Comparison of ENCODE assay signal across 23 mouse cellular contexts in the genomic region with DNA sequence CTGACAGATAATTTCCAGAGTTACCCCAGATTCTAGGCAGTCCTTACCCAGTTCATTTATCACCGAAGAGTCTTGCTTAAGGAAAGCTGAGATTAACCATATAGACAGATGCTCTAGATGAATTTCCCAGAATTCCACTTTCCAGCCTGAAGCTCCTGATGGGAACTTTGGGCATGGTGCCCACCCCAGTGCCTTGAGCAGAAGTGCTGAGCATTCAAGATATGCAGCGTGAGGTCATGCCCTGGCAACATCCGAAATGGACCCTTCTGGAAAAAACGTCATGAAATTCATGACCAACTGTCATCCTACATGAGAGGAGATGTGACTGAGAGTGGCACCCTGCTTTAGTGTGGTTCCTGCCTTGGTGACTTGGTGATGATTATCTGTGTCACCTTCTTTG.
A peak's percentile ranks its signal among the peaks of the same experiment; 100 is the strongest.
DNase-seq lines count a peak whose midpoint lies in the region; ATAC-seq and TF ChIP-seq lines count a peak whose summit lies in the region.
"Had no signal": no experiment of that assay in that cellular context is flagged by ENCODE, and none has a peak within 500 bp of the region (broad histone marks: within the 10 kb centered on the region; RNA-seq: fewer than 3 reads in every experiment).

No protein-coding gene starts in this region.

- H3K27me3 ChIP-seq in forebrain, embryonic 15.5 days = no peaks in the 10 kb centered on the region
- H3K27me3 ChIP-seq in forebrain, embryonic 12.5 days = peaks cover 5% of the 10 kb centered on the region; the same call in 1 of the 2 replicates
- no peaks in the 10 kb centered on the region for H3K27me3 ChIP-seq in intestine, embryonic 14.5 days (replicated peaks; ENCODE audit: control insufficient read depth, insufficient read depth, low read length)
- no peaks in the 10 kb centered on the region for H3K27me3 ChIP-seq in intestine, postnatal 0 days (replicated peaks; ENCODE audit: control insufficient read depth, insufficient read depth, low read length)
- H3K27me3 ChIP-seq: embryonic facial prominence, embryonic 12.5 days; heart, embryonic 15.5 days had no signal

- ATAC-seq in forebrain, embryonic 15.5 days (replicated peaks) = 0 out of 2 replicates have a peak, but pooled peaks have one; percentile 13
- no peak for ATAC-seq in forebrain, embryonic 12.5 days (ENCODE audit: low FRiP score)
- no peak for ATAC-seq in intestine, embryonic 14.5 days (replicated peaks; ENCODE audit: low FRiP score, low TSS enrichment, low read depth)
- ATAC-seq in intestine, postnatal 0 days = no peak
- ATAC-seq: CD4-positive, CD25-positive, alpha-beta regulatory T cell, adult 4 months had no signal

- H3K36me3 ChIP-seq in forebrain, embryonic 15.5 days = no peaks in the 10 kb centered on the region
- H3K36me3 ChIP-seq in forebrain, embryonic 12.5 days (replicated peaks) = no peaks in the 10 kb centered on the region
- H3K36me3 ChIP-seq in intestine, embryonic 14.5 days (ENCODE audit: control insufficient read depth, insufficient read depth, low read length) = no peaks in the 10 kb centered on the region
- H3K36me3 ChIP-seq in intestine, postnatal 0 days (ENCODE audit: control insufficient read depth, insufficient read depth) = no peaks in the 10 kb centered on the region
- H3K36me3 ChIP-seq: embryonic facial prominence, embryonic 12.5 days; G1E; heart, embryonic 15.5 days had no signal

- H3K4me3 ChIP-seq in forebrain, embryonic 15.5 days = no peak overlapping the region
- H3K4me3 ChIP-seq in forebrain, embryonic 12.5 days (replicated peaks) = no peak overlapping the region
- H3K4me3 ChIP-seq in intestine, embryonic 14.5 days (ENCODE audit: low read depth, low read length) = no peak overlapping the region
- no peak overlapping the region for H3K4me3 ChIP-seq in intestine, postnatal 0 days (ENCODE audit: low read depth, low read length)
- H3K4me3 ChIP-seq: embryonic facial prominence, embryonic 12.5 days; heart, embryonic 15.5 days had no signal

- WGBS in forebrain, embryonic 15.5 days = 73% methylated on average over 4 of the region's 4 CpGs
- WGBS in forebrain, embryonic 12.5 days = 81% methylated on average over 4 of the region's 4 CpGs
- WGBS in intestine, embryonic 14.5 days = 88% methylated on average over 4 of the region's 4 CpGs
- 83% methylated on average over 4 of the region's 4 CpGs for WGBS in intestine, postnatal 0 days

- H3K9me3 ChIP-seq in forebrain, embryonic 15.5 days = no peaks in the 10 kb centered on the region
- no peaks in the 10 kb centered on the region for H3K9me3 ChIP-seq in forebrain, embryonic 12.5 days
- H3K9me3 ChIP-seq in intestine, embryonic 14.5 days (ENCODE audit: control insufficient read depth, low read length) = no peaks in the 10 kb centered on the region
- no peaks in the 10 kb centered on the region for H3K9me3 ChIP-seq in intestine, postnatal 0 days (ENCODE audit: control insufficient read depth)
- H3K9me3 ChIP-seq: embryonic facial prominence, embryonic 12.5 days; heart, embryonic 15.5 days had no signal

- no peak overlapping the region for H3K27ac ChIP-seq in forebrain, embryonic 15.5 days (replicated peaks)
- H3K27ac ChIP-seq in forebrain, embryonic 12.5 days = no peak overlapping the region
- H3K27ac ChIP-seq in intestine, embryonic 14.5 days (ENCODE audit: low read depth) = no peak overlapping the region
- no peak overlapping the region for H3K27ac ChIP-seq in intestine, postnatal 0 days (ENCODE audit: low read depth, low read length)
- H3K27ac ChIP-seq: embryonic facial prominence, embryonic 12.5 days; heart, embryonic 15.5 days; hindbrain, embryonic 14.5 days had no signal

- TF ChIP-seq CTCF in intestine, postnatal 0 days (IDR thresholded peaks at IDR 0.05; ENCODE audit: low read depth) = no peak

- H3K9ac ChIP-seq in forebrain, embryonic 15.5 days (replicated peaks) = no peak overlapping the region
- H3K9ac ChIP-seq in forebrain, embryonic 12.5 days = no peak overlapping the region
- H3K9ac ChIP-seq in intestine, embryonic 14.5 days (ENCODE audit: low read length) = no peak overlapping the region
- no peak overlapping the region for H3K9ac ChIP-seq in intestine, postnatal 0 days (ENCODE audit: low read depth, low read length)
- H3K9ac ChIP-seq: embryonic facial prominence, embryonic 12.5 days; heart, embryonic 15.5 days; hindbrain, embryonic 14.5 days had no signal

- peaks cover 6% of the 10 kb centered on the region for H3K4me1 ChIP-seq in forebrain, embryonic 15.5 days
- peaks cover 6% of the 10 kb centered on the region; the same call in 1 of the 2 replicates for H3K4me1 ChIP-seq in forebrain, embryonic 12.5 days
- H3K4me1 ChIP-seq in intestine, embryonic 14.5 days (replicated peaks; ENCODE audit: control insufficient read depth, insufficient read depth, low read length) = no peaks in the 10 kb centered on the region
- H3K4me1 ChIP-seq in intestine, postnatal 0 days (replicated peaks; ENCODE audit: control insufficient read depth, insufficient read depth, low read length) = no peaks in the 10 kb centered on the region
- H3K4me1 ChIP-seq: embryonic facial prominence, embryonic 12.5 days; heart, embryonic 15.5 days had no signal

- DNase-seq in cerebellum, postnatal 10 days = peak; percentile 77
- DNase-seq in cerebellum, adult 18-20 months = no peak
- DNase-seq in intestine, embryonic 14.5 days (ENCODE audit: low spot score) = peak; percentile 13
- peak; percentile 11 for DNase-seq in right cerebral cortex, postnatal 4 days
- no peak for DNase-seq in right cerebral cortex, postnatal 36 days (ENCODE audit: low spot score in 2 of 2)
- DNase-seq: adrenal gland, adult 8-10 months; adrenal gland, postnatal 36 days; B cell, adult 2 months; cerebellum, adult 11-12 months; cerebellum, adult 9-11 months; gastrocnemius, postnatal 36 days; heart, adult 18-20 months; heart, postnatal 14 days; kidney, adult 11 months had no signal

- H3K4me2 ChIP-seq in forebrain, embryonic 15.5 days (replicated peaks) = no peak overlapping the region
- no peak overlapping the region for H3K4me2 ChIP-seq in forebrain, embryonic 12.5 days
- H3K4me2 ChIP-seq in intestine, embryonic 14.5 days (ENCODE audit: low read length) = no peak overlapping the region
- H3K4me2 ChIP-seq in intestine, postnatal 0 days (replicated peaks; ENCODE audit: low read depth) = no peak overlapping the region
- H3K4me2 ChIP-seq: embryonic facial prominence, embryonic 12.5 days; heart, embryonic 11.5 days; heart, embryonic 15.5 days; hindbrain, embryonic 14.5 days had no signal

Comparison
In these comparisons a context has a peak if more than half of its experiments do, and no peak if none do; other contexts are left out.
1. DNase-seq: peak in cerebellum, postnatal 10 days (2 of 2), intestine, embryonic 14.5 days (single experiment) and right cerebral cortex, postnatal 4 days (single experiment); none in cerebellum, adult 18-20 months (0 of 2) and right cerebral cortex, postnatal 36 days (0 of 2).